Mouse (Mus musculus): ENCODE results near the gene Psmd11. TPM values are rescaled to one million over a fixed set of nuclear protein-coding genes. Genes with fewer than 3 reads are reported as not detected.
A peak's percentile ranks its signal among the peaks of the same experiment; 100 is the strongest.

Gene Psmd11
- polyA plus RNA-seq, 1 experiment from 2014 or later: 233 TPM

GRCm38 (mm10) chr11:80485622-80486206, 57.3 kb downstream of the Psmd11 start:
- no peak for ATAC-seq
- no peak overlapping the region for H3K27ac ChIP-seq
- no peaks in the 10 kb centered on the region for H3K9me3 ChIP-seq (replicated peaks)
- no peaks in the 10 kb centered on the region for H3K36me3 ChIP-seq
- 65% methylated on average over 10 of the region's 10 CpGs for WGBS (ENCODE audit: insufficient replicate concordance)
- no peak overlapping the region for H3K9ac ChIP-seq
- no peak overlapping the region for H3K4me2 ChIP-seq
- peaks cover 8% of the 10 kb centered on the region; the same call in 1 of the 2 replicates for H3K4me1 ChIP-seq
- peaks cover 14% of the 10 kb centered on the region; the same call in 1 of the 2 replicates for H3K27me3 ChIP-seq (replicated peaks)
- H3K4me3 ChIP-seq: no peak overlapping the region

DNA sequence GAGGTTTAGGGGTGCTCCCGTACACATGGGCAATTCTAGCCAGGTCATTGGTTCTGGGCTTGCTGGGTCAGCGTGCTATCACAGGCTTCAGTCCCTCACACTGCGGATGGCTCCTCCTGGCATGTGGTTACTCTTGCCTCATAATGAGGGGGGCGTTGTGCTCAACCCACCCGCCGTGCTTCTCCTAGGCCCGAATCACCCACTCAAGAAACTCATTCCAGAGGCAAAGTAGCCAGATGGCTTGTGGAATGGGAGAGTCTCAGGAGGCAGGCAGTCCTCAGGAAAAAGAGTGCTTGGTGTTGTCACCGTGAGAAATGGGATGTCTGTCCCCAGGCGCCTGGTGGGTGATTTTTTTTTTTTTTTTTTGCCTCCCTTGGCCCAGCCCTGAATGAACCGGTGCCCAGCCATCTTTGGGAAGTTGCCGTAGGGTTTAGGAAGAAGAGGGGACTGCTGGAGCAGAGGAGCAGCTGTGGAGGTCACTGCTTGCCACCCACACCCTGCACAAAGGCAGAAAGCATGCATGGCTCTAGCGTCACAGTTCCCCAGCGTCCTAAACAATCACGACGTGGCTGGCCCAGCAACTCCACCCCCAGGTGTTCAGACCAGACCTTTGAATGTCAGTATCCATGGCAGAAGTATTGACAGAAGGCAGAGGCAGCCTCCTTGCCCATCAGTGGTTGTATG, 59.6 kb downstream of the Psmd11 start:
- Histone ChIP-seq H3K4me2 (no peak overlapping the region), H3K27ac (no peak overlapping the region), H3K9me3 (replicated peaks) (no peaks in the 10 kb centered on the region), H3K27me3 (replicated peaks) (peaks cover 10% of the 10 kb centered on the region; the same call in 1 of the 2 replicates), H3K9ac (no peak overlapping the region), H3K4me3 (no peak overlapping the region), H3K4me1 (peaks cover 8% of the 10 kb centered on the region; the same call in 1 of the 2 replicates), H3K36me3 (no peaks in the 10 kb centered on the region)
- no peak for ATAC-seq
- 65% methylated on average over 15 of the region's 15 CpGs for WGBS (ENCODE audit: insufficient replicate concordance)

- Histone ChIP-seq H3K27ac (0 out of 2 replicates have a peak overlapping the region, but pooled peaks have one; percentile 31), H3K4me2 (no peak overlapping the region), H3K4me1 (peaks cover 8% of the 10 kb centered on the region; the same call in 1 of the 2 replicates), H3K27me3 (replicated peaks) (peaks cover 10% of the 10 kb centered on the region; the same call in 1 of the 2 replicates), H3K4me3 (no peak overlapping the region), H3K36me3 (no peaks in the 10 kb centered on the region), H3K9ac (no peak overlapping the region), H3K9me3 (replicated peaks) (no peaks in the 10 kb centered on the region)
- WGBS (ENCODE audit: insufficient replicate concordance): 45% methylated on average over 12 of the region's 12 CpGs
- no peak for ATAC-seq
These were observed 60.9 kb downstream of the Psmd11 start for GRCm38 (mm10) chr11:80489172-80489881.

DNA sequence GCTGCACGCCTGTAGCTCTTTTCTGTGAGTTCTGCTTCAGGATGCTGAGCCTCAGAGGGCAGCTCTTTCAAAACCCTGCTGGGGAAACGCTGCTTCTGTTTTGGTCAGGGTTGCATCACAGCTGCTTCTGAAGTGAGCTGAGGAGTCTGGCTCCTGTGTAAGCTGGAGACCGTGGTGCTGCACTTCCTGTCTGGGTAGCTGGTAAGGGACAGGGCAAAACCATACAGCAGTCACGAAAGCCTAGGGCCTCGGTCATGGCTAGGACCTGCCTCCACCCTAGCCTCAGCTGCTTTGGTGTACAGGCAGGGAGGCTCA, 61.4 kb downstream of the Psmd11 start:
- Histone ChIP-seq H3K4me1 (peaks cover 8% of the 10 kb centered on the region; the same call in 1 of the 2 replicates), H3K36me3 (no peaks in the 10 kb centered on the region), H3K27me3 (replicated peaks) (peaks cover 8% of the 10 kb centered on the region; the same call in 1 of the 2 replicates), H3K9me3 (replicated peaks) (no peaks in the 10 kb centered on the region), H3K27ac (no peak overlapping the region), H3K4me2 (no peak overlapping the region), H3K9ac (no peak overlapping the region), H3K4me3 (no peak overlapping the region)
- ATAC-seq: 0 out of 2 replicates have a peak, but pooled peaks have one; percentile 48
- 23% methylated on average over 5 of the region's 5 CpGs for WGBS (ENCODE audit: insufficient replicate concordance)

DNA sequence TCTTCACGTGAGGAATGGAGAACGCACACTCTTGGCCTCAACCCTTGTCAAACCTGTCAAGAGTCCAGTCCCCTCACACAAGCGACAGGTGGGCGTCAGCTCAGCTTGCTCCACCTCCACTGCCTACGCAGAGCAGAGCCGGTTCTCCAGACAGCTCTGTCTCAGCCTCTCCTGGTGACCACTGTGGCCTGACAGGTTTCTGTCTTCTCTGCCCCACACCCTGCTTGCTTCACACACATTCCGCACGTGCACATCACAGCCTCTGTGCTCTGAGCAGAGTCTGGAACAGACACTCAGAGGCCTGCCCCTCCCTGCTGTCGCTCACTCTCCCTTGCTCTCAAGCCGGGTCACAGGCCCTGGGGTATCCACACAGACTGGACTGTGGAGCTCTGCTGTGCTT, 62.4 kb downstream of the Psmd11 start:
- Histone ChIP-seq H3K27ac (no peak overlapping the region), H3K27me3 (replicated peaks) (no peaks in the 10 kb centered on the region), H3K4me1 (peaks cover 8% of the 10 kb centered on the region; the same call in 1 of the 2 replicates), H3K9me3 (replicated peaks) (no peaks in the 10 kb centered on the region), H3K4me3 (no peak overlapping the region), H3K9ac (no peak overlapping the region), H3K4me2 (no peak overlapping the region), H3K36me3 (no peaks in the 10 kb centered on the region)
- ATAC-seq: no peak
- 67% methylated on average over 10 of the region's 10 CpGs for WGBS (ENCODE audit: insufficient replicate concordance)

DNA sequence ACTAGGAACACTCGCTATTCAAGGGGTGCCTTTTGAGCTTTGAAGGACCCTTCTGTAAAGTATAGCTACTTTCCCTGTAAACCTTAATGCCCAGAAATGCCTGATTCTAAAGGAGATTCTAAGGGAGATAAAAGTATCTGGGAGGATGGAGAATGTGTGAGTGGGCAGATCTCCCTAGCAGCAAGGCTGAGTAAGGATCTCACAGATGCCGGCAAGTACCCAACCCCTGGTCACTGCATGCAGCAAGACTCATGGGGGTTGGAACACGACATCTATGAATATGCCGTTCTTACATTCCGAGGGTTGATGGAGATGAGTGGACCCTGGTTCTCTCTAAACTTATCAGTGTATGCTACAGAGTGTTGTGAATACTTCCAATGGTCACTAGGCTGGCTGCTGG, 64.8 kb downstream of the Psmd11 start:
- 75% methylated on average over 5 of the region's 5 CpGs for WGBS (ENCODE audit: insufficient replicate concordance)
- no peaks in the 10 kb centered on the region for H3K9me3 ChIP-seq (replicated peaks)
- H3K9ac ChIP-seq: no peak overlapping the region
- H3K36me3 ChIP-seq: no peaks in the 10 kb centered on the region
- no peak overlapping the region for H3K4me2 ChIP-seq
- H3K4me3 ChIP-seq: no peak overlapping the region
- no peak overlapping the region for H3K27ac ChIP-seq
- H3K4me1 ChIP-seq: peaks cover 8% of the 10 kb centered on the region; the same call in 1 of the 2 replicates
- ATAC-seq: no peak
- H3K27me3 ChIP-seq (replicated peaks): no peaks in the 10 kb centered on the region

GRCm38 (mm10) chr11:80494852-80495251, 66.4 kb downstream of the Psmd11 start:
- Histone ChIP-seq H3K4me2 (no peak overlapping the region), H3K36me3 (no peaks in the 10 kb centered on the region), H3K27ac (no peak overlapping the region), H3K27me3 (replicated peaks) (no peaks in the 10 kb centered on the region), H3K9ac (no peak overlapping the region), H3K9me3 (replicated peaks) (no peaks in the 10 kb centered on the region), H3K4me3 (no peak overlapping the region), H3K4me1 (peaks cover 6% of the 10 kb centered on the region)
- no peak for ATAC-seq
- WGBS (ENCODE audit: insufficient replicate concordance): 72% methylated on average over 9 of the region's 9 CpGs

- no peak overlapping the region for H3K9ac ChIP-seq
- no peak overlapping the region for H3K27ac ChIP-seq
- 87% methylated on average over 6 of the region's 6 CpGs for WGBS (ENCODE audit: insufficient replicate concordance)
- no peak for ATAC-seq
- no peaks in the 10 kb centered on the region for H3K27me3 ChIP-seq (replicated peaks)
- no peaks in the 10 kb centered on the region for H3K36me3 ChIP-seq
- H3K4me1 ChIP-seq: peaks cover 7% of the 10 kb centered on the region
- no peak overlapping the region for H3K4me3 ChIP-seq
- H3K9me3 ChIP-seq (replicated peaks): no peaks in the 10 kb centered on the region
- no peak overlapping the region for H3K4me2 ChIP-seq
These were observed 67.6 kb downstream of the Psmd11 start for GRCm38 (mm10) chr11:80495972-80496371.

DNA sequence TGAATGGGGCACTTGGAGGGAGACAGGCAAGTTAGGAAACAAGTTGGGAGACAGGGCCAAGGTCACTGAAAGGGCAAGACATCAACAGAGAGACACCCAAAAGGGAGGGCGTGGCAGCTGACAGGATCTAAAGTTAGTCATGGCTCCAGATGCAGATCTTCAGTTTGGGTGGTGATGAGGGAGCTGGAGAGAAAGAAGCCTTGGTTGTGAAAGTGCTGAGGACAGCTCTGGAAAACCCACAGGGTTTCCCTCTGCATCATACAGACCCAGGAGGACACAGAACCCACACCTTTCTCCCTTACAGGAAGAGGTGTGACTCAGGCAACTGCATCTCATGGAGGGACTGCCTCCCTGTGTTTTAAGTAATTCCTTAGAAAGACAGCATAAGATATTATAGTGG, 68.2 kb downstream of the Psmd11 start:
- no peak for ATAC-seq
- peaks cover 7% of the 10 kb centered on the region for H3K4me1 ChIP-seq
- no peaks in the 10 kb centered on the region for H3K36me3 ChIP-seq
- 76% methylated on average over 1 of the region's 1 CpGs for WGBS (ENCODE audit: insufficient replicate concordance)
- no peak overlapping the region for H3K4me2 ChIP-seq
- no peak overlapping the region for H3K9ac ChIP-seq
- H3K9me3 ChIP-seq (replicated peaks): no peaks in the 10 kb centered on the region
- H3K4me3 ChIP-seq: no peak overlapping the region
- no peak overlapping the region for H3K27ac ChIP-seq
- H3K27me3 ChIP-seq (replicated peaks): no peaks in the 10 kb centered on the region

GRCm38 (mm10) chr11:80497225-80497919, 69.0 kb downstream of the Psmd11 start:
- Histone ChIP-seq H3K4me1 (peaks cover 7% of the 10 kb centered on the region), H3K27ac (no peak overlapping the region), H3K9ac (no peak overlapping the region), H3K9me3 (replicated peaks) (no peaks in the 10 kb centered on the region), H3K36me3 (no peaks in the 10 kb centered on the region), H3K4me2 (no peak overlapping the region), H3K4me3 (no peak overlapping the region), H3K27me3 (replicated peaks) (no peaks in the 10 kb centered on the region)
- 70% methylated on average over 10 of the region's 10 CpGs for WGBS (ENCODE audit: insufficient replicate concordance)
- no peak for ATAC-seq

DNA sequence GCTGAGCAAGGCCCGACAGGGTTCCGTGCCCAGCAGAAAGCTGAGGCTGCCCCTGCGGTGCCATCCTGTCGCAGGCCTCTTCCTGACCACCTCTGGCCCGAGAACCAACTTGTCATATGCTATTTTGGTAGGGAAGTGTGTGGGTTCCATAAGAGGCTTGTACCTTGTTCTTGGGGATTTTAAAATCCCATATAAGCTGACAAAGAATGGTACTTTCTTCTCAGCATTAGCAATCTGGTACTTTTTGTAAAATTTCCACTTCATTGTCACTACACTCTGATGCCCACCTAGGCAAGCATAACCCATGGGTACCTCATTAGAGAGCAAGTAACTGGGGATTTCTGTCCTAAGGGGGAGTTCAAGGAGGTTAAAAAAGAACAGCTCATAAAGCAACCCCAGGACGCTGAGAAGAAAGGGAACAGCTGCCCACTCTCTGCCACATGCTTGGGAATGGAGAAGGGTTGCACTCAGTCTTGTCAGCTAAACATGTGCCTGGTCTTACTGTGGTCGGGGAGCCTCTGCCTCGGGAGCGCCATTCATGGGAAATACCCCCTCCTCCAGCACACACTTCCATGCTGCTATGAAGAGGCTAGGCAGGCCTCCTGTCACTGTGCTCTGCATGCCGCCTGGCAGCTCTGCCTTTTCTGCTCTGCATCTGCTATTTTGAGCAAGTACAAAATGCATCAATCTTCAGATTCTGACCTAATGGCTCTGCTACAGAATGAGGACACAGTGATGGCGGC, 70.1 kb downstream of the Psmd11 start:
- H3K36me3 ChIP-seq: no peaks in the 10 kb centered on the region
- H3K4me1 ChIP-seq: peaks cover 7% of the 10 kb centered on the region
- H3K27me3 ChIP-seq (replicated peaks): no peaks in the 10 kb centered on the region
- 56% methylated on average over 11 of the region's 11 CpGs for WGBS (ENCODE audit: insufficient replicate concordance)
- H3K9ac ChIP-seq: no peak overlapping the region
- H3K27ac ChIP-seq: no peak overlapping the region
- H3K9me3 ChIP-seq (replicated peaks): no peaks in the 10 kb centered on the region
- no peak overlapping the region for H3K4me2 ChIP-seq
- H3K4me3 ChIP-seq: no peak overlapping the region
- ATAC-seq: no peak
